Mouse (Mus musculus) lung, postnatal 14 days (tissue): ENCODE measurements around the gene Ripk4.

Experiments used
- DNase-seq: peaks from one replicate; pipeline ENCODE4 v3.0.0; 2021

Gene Ripk4

DNA sequence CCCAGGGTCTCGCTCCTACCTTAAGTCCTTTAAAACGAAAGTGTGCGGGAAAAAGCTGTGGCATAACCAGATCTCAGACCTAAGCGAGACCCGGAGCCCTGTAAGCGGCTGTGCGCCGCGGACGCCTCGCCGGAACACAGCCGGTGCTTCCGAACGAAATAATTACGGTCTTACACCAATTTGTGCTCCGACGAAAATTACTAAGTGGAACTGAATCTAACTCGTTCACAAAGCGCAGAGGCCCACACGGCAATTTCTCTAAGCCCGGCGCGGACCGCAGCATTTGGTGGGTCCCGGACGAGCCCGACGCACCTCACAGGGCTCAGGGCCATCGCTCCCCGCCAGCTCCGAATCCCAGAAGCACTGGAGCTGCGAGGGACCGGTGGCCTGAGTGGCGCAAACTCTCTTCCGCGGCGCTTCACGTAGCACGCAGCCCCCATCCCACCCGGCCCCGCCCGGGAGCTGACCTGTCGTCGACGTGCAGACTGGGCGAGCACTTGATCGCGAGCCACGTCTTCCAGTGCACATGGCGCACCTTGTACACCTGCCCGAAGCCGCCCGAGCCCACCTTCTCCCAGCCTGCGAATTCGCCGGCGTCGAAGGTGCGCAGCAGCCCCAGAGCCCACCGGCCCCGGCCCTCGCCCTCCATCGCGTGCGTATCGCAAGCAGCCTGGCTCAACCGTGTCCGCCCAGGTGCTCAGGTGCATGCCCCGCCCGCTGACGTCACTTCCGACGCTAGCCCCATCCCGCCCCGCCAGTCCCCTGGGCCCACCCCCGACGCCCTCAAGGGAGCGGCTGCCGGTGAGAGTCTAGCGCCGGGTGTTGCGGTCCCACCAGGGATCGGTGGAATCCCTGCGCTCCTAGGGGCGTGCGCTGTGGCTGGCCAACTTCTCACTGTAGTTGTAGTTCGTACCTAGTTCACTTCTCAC, at the start of gene Ripk4:
TSS of gene Ripk4 (minus strand) at position 727 of the 929 bp plus-strand sequence.
- peak; percentile 73 for DNase-seq

DNA sequence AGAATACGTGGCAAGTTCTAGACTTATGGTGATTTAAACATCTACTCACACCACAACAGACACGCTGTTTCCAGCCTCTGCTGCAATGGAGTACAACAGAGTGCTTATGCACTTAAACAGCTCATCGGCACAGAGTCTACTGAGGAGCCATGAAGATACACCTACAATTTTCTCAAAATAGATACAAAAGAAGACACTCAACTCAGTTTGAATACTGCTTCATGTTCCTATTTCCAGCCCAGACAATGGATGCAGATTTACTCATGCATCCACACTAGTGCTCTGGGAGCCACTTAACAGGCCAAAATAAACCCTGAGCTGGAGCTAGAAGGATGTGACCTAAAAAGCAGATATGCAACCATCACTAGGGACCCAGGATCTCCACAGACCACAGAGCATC, 45.3 kb upstream of the Ripk4 start:
- no peak for DNase-seq

DNA sequence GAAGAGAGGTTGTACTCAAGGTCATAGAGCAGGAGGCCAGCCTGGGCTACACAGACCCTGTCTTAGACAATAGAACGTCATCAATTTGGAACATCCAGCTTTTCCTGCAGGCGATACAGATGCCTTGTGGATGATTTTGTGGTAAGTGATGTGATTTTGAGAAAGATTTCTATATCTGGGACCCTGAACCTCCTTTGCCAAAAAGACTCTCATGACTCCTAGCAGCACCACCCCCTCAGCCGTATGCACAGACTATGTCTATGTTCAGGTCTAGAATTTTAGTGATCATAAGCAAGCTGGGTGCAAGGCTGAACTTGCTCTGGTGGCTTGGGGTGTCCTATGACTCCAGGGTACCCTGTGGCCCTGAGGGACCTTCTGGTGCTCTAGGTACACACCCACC, 42.1 kb upstream of the Ripk4 start:
- DNase-seq = no peak

DNA sequence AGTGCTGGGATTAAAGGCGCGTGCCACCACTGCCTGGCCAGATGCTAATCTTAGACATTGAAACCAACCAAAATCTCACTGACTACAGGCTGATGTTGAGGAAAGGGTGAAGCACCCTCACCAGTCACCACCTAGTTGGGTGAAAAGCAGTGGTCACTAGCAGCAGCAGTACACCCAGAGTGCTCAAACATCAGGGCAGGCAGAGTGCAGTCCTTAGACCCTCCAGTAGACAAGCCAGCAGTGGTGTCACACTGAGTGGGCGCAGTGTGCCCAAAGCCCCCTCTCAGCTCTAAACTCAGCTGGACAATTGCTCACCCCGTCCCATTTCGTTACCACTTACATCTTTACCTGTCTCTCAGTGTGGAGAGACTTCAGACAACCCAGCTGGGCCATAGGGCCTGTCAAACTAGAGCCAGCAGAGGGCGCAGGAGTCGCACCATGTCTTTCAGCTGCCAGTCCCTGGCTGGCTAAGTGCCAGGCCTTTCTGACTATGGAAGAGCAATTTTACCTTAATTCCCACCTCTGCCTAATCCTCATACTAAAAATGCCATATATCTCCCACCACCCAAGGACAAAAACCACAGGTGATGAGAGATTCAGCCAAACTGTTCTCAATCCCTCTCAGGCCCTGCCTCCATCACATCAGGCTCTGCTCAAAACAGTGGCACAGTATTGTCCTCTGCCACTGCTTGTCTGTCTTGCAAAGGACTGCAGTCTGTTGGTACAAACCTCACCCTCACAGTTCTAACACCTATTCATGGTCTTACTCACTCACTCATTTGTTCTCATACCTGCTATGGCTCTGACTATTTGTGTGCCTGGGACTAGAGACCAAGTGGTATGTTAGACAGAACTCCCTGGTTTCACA, 41.3 kb upstream of the Ripk4 start:
- peak; percentile 91 for DNase-seq

DNA sequence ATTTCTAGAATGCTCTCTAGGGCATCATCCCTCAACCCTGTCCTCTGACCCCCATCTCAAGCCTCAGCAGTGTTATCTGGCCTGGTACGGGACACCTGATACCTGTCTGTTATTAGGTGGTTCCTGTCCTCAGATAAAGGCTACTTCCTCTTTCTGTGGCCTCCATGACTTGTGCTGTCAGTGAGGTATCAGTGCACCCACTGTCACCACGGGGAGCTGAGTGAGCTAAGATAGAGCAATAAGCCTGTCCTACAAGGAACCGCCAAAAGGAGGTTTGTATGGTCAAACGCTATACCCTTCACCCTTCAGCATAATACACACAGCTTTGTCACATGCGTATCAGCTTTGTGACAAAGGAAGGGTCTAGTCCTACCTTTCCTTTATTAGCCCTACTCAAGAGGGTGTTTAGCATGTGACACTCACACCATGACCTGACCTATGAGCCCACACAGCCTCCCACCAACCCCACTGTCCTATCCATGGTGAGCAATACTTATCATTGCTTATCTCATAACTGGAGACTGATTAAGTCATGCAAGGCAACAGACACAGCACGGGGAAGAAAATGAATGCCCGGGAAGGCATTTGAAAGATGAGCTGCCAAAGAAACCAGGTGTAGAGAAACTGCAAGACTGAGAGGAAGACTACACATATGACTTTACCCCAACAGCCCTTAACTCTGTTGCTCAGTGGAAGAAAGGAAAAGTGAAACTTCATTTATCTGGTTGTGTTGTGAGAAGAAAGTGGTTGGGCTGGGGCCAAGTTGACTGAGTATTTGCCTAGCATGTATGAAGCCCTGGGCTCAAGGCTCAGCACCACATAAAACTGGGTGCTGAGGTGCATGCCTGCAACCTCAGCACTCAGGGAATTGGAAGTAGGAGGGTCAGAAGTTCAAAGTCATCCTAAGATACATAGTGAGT, 34.6 kb upstream of the Ripk4 start:
- DNase-seq = no peak

DNA sequence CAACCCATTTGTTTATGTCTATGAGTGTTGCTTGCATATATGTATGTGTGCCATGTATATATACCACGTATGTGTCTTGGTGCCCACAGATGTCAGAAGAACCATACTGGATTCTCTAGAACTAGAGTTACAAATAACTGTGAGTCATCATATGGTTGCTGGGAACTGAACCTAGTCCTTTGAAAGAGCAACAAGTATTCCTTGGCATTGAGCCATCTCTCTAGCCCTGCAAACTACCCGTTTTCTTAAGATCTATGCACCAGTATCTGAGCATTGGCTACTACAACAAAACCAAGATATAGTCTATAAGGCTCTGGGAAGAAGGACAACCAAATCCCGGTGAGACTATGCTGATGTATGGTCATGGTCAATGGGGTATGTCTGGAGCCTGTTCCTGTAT, 33.6 kb upstream of the Ripk4 start:
- DNase-seq = no peak

DNA sequence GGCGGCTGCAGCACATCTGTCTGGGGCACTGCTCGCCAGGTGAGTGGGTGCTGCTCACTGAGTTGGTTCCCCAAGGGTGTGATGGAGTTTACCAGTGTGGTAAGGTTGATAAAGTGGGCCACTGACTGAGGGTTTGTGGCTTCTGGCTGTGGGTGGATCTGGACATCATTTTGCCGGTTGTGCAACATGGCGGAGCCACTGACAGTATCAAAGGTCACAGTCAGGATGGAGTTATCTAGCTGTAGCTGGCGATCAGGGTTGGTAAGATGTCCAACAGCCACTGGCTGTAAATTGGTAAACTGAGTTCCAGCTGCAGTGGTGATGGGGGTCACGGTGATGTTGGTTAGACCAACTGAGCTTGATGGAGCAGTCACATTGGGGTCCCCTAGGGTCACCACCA, 30.7 kb upstream of the Ripk4 start:
- no peak for DNase-seq

DNA sequence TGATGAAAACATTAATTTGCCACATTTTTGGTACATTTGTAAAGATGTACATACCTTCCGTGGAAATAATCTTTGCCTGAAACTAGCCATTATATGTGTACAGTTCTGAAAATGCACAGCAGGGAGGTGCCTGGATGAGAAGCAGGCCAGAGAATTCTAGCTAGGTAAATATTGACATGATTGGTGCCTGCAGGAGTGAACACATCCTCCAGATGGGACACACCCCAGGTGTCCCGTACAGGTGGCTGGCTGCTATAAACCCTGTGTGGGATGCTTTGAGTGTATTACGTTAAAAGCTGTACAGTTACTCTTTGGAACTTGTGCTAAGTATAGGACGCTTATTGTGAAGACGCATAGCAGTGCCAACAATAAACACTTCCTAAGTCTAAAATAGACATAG, 19.5 kb upstream of the Ripk4 start:
- DNase-seq = no peak

DNA sequence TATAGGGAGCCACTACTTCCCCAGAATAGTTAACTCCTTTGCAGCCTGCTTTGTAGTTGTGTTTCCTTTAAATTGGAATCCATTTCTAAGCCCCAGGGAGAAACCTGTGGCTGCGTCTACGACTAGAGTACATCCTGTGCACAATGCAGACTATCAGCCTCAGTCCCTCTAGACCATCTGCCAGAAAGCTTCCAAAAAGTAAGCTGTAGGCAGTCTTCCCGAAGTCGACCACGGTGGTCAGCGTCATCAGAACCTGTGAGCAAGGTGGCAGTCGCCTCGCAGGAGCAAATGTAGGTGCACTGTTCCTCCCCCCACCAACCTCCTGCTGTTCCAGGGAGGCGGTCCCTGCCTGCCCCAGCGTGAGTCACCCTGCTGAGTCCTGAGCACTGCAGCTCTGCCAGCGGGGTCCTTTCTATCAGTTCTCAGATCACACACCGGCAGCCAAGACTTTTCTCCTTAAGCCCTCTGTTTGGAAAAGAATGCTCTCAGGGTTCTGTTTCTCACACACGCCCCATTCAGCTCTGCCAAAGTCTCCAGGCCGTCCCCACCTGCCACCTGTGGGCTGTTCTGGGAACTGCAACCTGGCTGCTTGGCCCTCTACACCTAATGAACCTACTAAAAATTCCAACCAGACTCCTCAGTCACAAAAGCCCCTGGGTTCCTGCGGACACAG, 14.9 kb upstream of the Ripk4 start:
- peak; percentile 87 for DNase-seq

DNA sequence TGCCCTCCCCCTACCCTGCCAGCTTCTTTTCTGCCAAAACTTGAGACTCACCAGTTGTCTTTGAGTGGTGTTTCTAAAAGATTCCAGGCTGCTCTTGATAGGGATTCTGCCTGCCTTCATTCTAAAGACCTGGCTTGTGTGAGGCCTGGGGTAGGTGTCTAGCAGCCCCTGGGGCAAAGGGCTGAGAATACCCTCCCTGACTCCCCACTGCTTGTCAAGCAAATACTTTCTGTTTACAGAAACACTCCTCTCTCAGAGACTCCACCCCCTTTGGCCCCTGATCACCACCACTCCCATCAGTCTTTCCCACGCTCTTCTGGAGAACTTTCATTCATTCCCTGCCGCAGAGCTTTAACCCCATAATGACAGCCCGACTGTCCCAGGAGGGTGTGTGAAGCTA, 2.9 kb upstream of the Ripk4 start:
- no peak for DNase-seq

DNA sequence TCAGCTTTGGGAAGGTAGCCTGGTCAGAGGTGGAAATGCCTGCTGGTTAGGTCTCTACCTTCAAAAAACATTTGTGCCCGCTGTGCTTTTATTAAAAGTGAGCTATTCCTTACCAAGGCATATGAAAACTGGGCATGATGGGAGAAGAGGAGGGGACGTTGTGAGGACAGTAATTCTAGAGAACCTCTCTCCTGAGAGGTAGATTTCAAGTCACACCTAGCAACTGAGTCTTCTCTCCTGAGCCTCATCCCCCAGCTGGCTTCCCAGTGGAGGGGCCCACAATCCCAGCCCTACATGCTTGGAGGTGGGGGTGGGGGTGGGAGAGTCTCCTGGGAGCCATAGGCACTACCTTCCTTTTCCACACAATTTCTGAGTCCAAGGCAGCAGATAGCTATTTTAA, 1.0 kb upstream of the Ripk4 start:
- DNase-seq = no peak

DNA sequence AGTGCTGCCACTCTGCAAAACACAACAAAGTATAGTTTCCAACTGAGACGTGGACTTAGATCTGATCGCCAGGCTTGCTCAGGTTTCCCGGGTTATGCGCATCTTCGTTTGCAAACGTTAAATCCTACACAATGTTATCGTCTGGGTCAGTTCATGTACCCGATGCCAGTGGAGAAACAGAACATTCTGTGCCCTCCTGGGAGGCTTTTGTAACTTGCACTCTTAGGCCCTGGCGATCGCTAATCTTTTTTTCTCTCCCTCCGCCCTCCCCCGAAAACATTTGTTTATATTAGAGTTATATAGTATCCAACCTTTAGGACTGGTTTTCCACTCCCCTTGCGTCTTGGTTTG, 378 bp upstream of the Ripk4 start:
- no peak for DNase-seq

DNA sequence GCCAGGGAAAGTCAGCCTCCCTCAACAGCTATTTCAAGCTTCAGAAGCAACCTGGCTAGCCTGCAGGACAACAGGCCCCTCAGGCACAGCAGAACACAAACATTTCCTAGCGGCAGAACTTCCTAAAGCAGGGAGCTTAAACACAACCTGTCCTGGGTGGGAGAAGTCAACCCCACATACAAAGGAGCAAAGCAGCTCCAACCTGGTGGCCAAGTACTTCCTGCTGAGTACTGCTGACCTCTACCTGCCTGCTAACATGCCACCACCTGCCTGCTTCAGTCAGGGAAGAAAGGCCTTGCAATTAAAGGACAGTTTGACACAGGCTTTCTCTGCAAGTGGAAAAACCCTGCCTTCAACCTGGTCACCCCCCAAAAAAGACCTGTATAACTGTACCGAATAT, 1.8 kb downstream of the Ripk4 start:
- no peak for DNase-seq

DNA sequence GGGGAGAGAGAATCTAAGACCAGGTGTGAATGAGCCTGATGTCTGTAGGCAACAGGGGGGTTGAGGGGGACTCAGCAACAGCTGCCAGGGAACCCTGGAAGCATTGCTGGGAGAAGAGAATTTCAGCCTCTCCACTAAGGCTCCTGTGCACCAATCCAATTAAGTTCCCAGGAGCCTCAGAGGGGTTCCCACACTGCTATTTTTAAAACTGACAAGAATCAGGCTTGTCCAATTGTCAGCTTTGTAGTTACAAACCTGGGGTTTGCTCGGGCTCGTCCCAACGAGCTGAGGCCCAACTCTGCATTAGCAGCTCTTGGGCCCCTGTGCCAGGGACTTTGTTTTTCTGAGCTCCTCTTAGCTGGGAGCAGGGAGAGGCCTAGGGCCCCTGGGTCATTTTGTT, 3.9 kb downstream of the Ripk4 start:
- no peak for DNase-seq

DNA sequence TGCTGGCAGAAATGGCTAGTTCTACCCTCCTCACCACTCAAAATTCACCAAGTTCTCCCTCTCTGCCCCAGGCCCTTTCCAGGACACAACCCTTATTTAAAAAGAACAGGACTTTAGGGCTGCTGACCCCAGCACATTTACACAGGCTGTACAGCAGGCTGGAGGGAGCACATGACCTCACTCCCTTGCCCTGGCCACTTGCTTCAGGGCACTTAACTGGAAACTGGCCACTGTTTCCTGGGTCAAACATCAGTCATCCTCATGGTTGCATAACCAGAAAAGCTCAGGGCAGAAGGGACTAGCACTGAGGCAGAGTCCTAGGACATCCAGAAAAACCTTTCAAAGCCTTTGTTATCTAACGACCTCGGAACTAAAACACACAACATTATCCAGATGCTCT, 5.3 kb downstream of the Ripk4 start:
- no peak for DNase-seq

DNA sequence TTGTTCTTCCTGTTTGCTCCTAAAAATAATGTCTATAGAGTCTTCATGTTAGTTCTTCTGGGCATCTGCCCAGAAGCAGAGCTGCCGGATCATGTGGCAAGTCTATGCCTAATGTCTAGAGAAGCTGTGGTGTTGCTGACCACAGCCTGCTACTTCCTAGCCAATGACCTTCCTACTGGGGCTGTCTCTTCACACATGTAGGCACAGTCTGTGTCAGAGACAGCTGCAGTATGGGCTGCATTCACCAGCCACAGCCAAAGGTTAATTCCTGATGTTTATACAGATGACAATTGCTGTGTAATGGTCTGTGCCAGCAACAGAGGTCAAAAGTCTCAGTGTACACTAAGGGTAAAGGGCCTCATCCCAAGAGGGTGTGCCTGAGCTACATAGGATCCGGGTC, 7.1 kb downstream of the Ripk4 start:
- DNase-seq = no peak

DNA sequence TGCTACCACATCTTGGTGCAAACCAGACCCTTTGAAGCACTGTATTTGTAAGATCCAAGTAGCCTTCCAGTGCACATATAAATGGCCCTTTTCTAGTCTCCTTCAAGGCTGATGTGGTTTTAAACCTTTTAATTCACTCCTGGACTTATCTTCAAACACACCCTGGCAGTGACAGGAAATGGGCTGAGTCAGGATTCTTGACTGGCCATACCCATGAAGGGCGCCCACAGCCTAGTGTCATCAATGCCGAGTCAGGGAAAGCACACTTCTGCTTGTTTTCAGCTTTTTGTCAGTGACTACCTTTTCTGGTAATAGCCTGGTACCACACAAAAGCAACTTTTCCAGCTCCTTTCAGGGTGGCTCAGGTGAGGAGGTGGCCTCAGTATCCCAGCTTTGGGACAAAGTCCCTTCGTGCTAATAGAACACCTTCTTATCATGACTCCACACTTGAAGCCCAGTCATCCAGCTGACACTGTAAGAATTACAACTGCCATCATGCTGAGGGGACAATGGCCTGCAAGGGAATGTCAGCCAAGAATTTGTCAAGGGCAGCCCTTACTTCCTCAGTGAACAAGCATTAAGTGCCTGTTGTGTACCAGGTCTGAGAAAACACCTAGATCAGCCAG, 11.2 kb downstream of the Ripk4 start:
- DNase-seq = no peak

DNA sequence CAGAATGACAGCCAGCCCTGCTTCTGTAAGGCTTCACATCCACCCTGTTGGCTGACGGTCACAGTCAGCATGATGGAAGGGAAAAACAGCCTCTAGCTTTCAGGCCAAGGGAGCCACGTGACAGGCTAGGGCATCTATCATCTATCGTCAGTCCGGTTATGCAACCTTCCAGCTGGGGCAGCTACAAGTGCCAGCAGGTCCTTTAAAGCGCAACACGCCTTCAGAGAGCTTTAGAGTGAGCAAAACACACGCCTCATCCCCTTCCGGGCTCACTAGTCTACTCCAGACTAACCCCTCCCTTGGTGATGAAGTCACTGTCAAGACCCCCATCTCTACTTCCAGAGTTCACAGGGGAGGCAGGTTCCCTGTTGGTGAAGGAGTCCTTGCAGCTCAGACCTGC, 11.7 kb downstream of the Ripk4 start:
- peak; percentile 73 for DNase-seq

DNA sequence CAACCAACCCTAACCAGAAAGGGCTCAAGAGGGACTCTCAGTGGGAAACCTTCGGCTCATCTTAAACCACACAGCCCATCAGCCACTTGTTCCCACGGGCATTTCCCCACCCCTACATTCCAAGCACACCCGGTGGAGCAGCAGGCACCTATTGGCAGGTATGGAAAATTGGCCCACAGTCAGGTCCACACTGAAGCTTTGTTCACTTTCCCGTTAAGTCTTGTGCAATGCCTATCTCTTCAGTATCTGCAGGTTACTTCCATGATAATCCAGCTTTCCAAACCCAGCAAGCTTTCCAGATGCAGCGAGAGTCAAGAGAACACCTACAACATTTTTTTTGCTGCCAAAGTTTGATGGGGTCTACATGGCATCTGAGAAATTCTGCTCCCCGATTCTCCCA, 15.2 kb downstream of the Ripk4 start:
- no peak for DNase-seq

DNA sequence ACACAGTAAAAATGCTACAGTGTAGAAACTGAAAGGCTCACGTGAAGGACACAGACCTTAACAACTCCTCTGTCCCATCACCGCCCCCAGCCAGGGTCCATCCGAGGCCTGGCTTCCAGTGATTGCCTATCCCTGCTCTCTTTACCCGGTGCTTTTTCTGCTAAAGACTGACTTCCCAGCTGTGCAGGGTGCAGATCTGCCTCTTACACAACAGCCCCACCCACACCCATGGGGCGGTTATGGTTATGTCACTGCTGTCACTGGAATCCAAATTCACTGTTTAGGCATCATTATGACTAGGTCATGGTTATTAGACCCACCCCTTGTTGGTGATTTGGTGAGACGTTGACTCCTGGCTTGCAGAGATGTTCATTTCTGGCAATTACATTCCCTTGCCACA, 25.6 kb downstream of the Ripk4 start:
- no peak for DNase-seq

DNA sequence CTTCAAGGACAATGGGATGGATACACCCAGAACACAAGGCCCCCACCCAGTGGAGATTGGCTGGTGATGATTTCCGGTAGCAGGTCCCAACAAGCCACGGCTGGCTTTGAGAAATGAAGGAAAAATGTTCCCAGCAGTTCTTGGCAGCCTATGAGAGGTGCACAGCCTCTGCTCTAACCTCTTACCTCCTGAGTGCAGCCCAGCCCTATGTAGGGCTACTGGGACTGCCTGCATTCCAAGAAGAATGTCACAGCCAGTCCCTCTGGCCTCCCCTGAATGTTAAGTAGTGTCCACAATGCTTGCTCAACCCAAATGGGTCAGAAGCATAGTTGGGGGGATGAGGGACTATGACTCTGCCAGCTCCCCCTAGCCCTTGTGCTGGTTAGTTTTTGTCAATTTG, 27.0 kb downstream of the Ripk4 start:
- no peak for DNase-seq

DNA sequence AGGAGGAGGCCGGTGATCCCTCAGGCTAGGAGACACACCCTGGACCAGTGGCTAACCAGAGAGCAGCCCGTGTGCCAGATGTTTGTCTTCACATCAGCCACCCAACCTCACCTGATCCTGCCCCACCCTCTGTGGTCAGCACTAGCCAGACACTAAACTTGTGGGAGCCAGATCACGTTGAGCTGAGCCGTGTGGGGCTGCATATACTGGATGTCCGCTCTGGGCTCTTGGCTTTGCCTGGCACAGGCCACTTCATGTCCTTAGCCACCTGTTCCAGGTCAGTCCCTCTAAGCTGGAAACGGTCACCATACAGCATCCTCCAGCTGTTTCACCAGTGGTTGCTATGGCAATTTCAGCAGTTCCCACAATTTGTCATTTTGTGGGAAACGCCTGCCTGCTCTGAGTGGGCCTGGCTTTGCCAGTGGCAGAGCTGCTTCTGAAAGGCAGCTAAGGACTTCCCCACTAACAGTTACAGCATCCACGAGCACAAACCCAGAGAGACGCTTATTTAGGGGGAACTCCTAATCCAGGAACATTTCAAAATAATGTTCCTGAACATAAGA, 28.7 kb downstream of the Ripk4 start:
- no peak for DNase-seq
